Mouse (Mus musculus) kidney, adult 2 months (tissue): ENCODE measurements around the gene Susd3. TPM values are rescaled to one million over a fixed set of nuclear protein-coding genes. Genes with fewer than 3 reads are reported as not detected.

Source experiments
- DNase-seq: peaks from one replicate; pipeline ENCODE4 v3.0.0; 2021
- H3K27ac ChIP-seq: fragments of 200-500 bp; 2 replicates; pipeline ENCODE4 v1.5.1; 2012; ENCODE audit warnings: low read depth, low read length, control low read depth, inconsistent platforms; ENCODE audit not compliant: insufficient read depth
- H3K27me3 ChIP-seq: fragments of 200-500 bp; replicated peaks from 2 replicates; pipeline ENCODE4 v1.6.1; 2012; ENCODE audit warnings: mild to moderate bottlenecking, moderate library complexity, low read length, inconsistent platforms; ENCODE audit not compliant: control insufficient read depth, insufficient read depth
- H3K36me3 ChIP-seq: fragments of 200-500 bp; 2 replicates; pipeline ENCODE4 v1.6.1; 2012; ENCODE audit warnings: mild to moderate bottlenecking, moderate library complexity, low read length, inconsistent platforms; ENCODE audit not compliant: control insufficient read depth, insufficient read depth
- H3K4me1 ChIP-seq: fragments of 200-500 bp; 2 replicates; pipeline ENCODE4 v1.6.1; 2011; ENCODE audit warnings: low read length; ENCODE audit not compliant: control insufficient read depth, insufficient read depth
- H3K4me3 ChIP-seq: fragments of 200-500 bp; 2 replicates; pipeline ENCODE4 v1.5.1; 2011; ENCODE audit warnings: mild to moderate bottlenecking, low read depth, low read length, control low read depth; ENCODE audit not compliant: insufficient read depth
- CTCF ChIP-seq: fragments of 200-500 bp; conservative IDR thresholded peaks from 2 replicates; pipeline ENCODE4 v1.5.1; 2011; ENCODE audit warnings: low read depth, mild to moderate bottlenecking, control low read depth, low read length, moderate library complexity, mixed read lengths; ENCODE audit not compliant: insufficient read depth, insufficient read length
- POLR2A ChIP-seq: fragments of 200-500 bp; IDR thresholded peaks from one replicate; pipeline ENCODE4 v1.6.1; 2011; ENCODE audit warnings: low read depth, low read length, control low read depth
- WGBS: fragments of 180-500 bp; shearing (Covaris S2); methylation state at CpG from one replicate; pipeline ENCODE4 v1.1.7; 2018; 5-methylcytosine and 5-hydroxymethylcytosine counted together
- polyA plus RNA-seq: library from polyadenylated mRNA; depleted of rRNA; stranded (reverse); fragments of >200 nt; gene quantifications from 2 replicates; pipeline ENCODE4 v1.2.3, GENCODE M21; 2012; rRNA removed

Gene Susd3
- 50.1 and 62.3 TPM in 2 replicates for polyA plus RNA-seq

DNA sequence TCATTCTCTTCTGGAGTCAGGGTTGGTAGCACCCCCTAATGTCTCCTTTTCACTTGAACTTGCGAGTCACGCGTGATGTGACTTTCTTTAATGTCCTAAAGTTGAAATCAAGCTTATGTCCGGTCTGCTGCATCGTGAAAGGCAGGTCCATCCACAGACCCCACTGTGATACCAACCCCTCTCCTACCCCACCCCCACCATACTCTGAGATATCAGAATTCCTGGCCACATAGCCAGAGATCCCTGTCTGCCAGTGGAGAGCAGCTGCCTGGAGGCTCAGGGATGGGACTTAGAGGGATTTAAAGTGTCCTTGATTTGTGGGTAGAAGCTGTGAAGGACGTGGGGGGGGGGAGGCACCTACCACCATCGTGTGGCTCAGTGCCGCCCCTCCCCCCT, at the start of gene Susd3:
Gene Susd3, minus strand, starts transcription at position 240 of the 396 bp plus-strand sequence.
- WGBS = 19% methylated on average over 7 of the region's 8 CpGs
- Histone ChIP-seq H3K36me3 (no peaks in the 10 kb centered on the region), H3K27ac (peak within 1 kb of the TSS; percentile 82), H3K4me3 (peak within 1 kb of the TSS; percentile 82), H3K27me3 (no peaks in the 10 kb centered on the region), H3K4me1 (peaks cover 20% of the 10 kb centered on the region; the same call in 1 of the 2 replicates)
- TF ChIP-seq CTCF (no peak), POLR2A (no peak)
- DNase-seq = no peak

- TF ChIP-seq POLR2A = no peak
- no peak for TF ChIP-seq CTCF
- Histone ChIP-seq H3K27me3 (no peaks in the 10 kb centered on the region), H3K4me3 (no peak overlapping the region), H3K27ac (no peak overlapping the region), H3K36me3 (no peaks in the 10 kb centered on the region), H3K4me1 (peaks cover 14% of the 10 kb centered on the region)
- no peak for DNase-seq
- WGBS = 94% methylated on average over 7 of the region's 7 CpGs
Observed at GRCm38 (mm10) chr13:49296270-49296669, 47.8 kb upstream of the Susd3 start.

GRCm38 (mm10) chr13:49294108-49294507, 45.6 kb upstream of the Susd3 start:
- DNase-seq = no peak
- Histone ChIP-seq H3K4me3 (no peak overlapping the region), H3K4me1 (peaks cover 10% of the 10 kb centered on the region), H3K27me3 (no peaks in the 10 kb centered on the region), H3K27ac (no peak overlapping the region), H3K36me3 (no peaks in the 10 kb centered on the region)
- 77% methylated on average over 9 of the region's 9 CpGs for WGBS
- TF ChIP-seq CTCF (no peak), POLR2A (no peak)

- Histone ChIP-seq H3K4me1 (no peaks in the 10 kb centered on the region), H3K27ac (no peak overlapping the region), H3K36me3 (no peaks in the 10 kb centered on the region), H3K4me3 (no peak overlapping the region), H3K27me3 (no peaks in the 10 kb centered on the region)
- TF ChIP-seq POLR2A (no peak), CTCF (no peak)
- WGBS = 89% methylated on average over 6 of the region's 6 CpGs
- no peak for DNase-seq
Observed at GRCm38 (mm10) chr13:49291949-49292348, 43.4 kb upstream of the Susd3 start.

DNA sequence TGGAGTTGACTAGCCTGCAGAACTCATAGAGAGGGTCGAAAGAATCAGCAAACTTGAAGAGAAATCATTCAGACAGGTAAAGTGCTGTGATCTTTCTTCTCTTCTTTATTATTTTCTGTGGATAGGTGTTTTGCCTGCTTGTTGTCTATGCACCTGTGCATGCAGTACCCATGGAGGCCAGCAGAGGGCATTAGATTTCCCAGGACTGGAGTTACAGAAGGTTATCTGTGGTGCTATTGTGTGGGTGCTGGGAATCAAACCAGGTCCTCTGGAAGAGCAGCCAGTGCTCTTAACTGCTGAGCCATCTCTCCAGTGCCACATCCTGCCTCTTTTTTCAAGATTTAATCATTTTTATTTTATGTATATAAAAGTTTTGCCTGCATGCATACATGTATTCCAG, 42.9 kb upstream of the Susd3 start:
- no peaks in the 10 kb centered on the region for H3K4me1 ChIP-seq
- H3K4me3 ChIP-seq = no peak overlapping the region
- peak; percentile 32 for DNase-seq
- no peak overlapping the region for H3K27ac ChIP-seq
- TF ChIP-seq POLR2A (no peak), CTCF (peak; percentile 44)
- 64% methylated on average over 1 of the region's 1 CpGs for WGBS
- H3K27me3 ChIP-seq = no peaks in the 10 kb centered on the region
- no peaks in the 10 kb centered on the region for H3K36me3 ChIP-seq

DNA sequence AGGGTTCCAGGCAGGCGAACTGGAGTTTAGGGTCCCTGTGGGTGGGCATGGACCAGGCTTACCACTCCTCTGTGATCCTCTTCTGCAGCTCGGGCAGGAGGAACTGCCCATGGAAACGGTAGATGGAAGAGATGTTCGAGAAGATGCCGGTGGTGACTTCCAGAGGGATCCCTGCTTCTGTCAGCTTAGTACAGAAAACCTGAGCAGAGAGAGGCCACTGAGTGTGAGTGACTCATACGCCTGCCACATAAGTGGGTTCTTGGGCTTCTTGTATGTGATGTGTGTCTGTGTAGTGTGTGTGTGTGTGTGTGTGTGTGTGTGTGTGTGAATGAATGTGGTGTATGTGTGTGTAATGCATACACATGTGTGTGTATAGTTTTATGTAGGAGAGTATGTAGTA, 38.7 kb upstream of the Susd3 start:
- WGBS = 96% methylated on average over 6 of the region's 6 CpGs

GRCm38 (mm10) chr13:49286750-49287149, 38.2 kb upstream of the Susd3 start:
- Histone ChIP-seq H3K36me3 (no peaks in the 10 kb centered on the region), H3K4me3 (no peak overlapping the region), H3K27ac (no peak overlapping the region), H3K4me1 (no peaks in the 10 kb centered on the region), H3K27me3 (no peaks in the 10 kb centered on the region)
- DNase-seq = no peak
- TF ChIP-seq CTCF (no peak), POLR2A (no peak)
- WGBS = 87% methylated on average over 3 of the region's 3 CpGs

More for the DNA sequence above, 38.7 kb upstream of the Susd3 start:
- no peak overlapping the region for H3K27ac ChIP-seq
- TF ChIP-seq CTCF (no peak), POLR2A (no peak)
- no peak for DNase-seq
- no peaks in the 10 kb centered on the region for H3K27me3 ChIP-seq
- H3K36me3 ChIP-seq = no peaks in the 10 kb centered on the region
- H3K4me3 ChIP-seq = no peak overlapping the region
- H3K4me1 ChIP-seq = no peaks in the 10 kb centered on the region

DNA sequence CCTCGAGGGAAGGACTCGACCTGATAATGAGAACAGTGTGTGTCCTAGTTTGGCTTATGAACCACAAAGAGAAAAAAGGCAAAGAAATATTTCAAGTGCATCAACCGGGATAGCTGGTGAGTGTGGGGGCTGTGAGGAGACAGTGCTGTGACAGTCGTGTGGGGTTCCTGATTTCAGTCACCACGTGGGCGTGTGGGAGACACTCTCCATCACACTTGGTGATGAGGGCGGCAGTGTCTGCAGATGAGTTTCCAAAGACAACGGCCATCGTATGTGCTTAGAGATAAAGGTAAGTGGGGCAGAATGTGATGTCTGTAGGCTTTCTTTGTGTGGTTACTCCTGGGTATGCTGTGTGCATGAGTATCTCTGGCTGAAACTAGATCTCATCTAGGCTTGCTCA, 35.2 kb upstream of the Susd3 start:
- H3K4me3 ChIP-seq = no peak overlapping the region

More for the DNA sequence above, 35.2 kb upstream of the Susd3 start:
- no peaks in the 10 kb centered on the region for H3K27me3 ChIP-seq
- no peak for DNase-seq
- H3K36me3 ChIP-seq = no peaks in the 10 kb centered on the region
- WGBS = 69% methylated on average over 9 of the region's 9 CpGs
- no peaks in the 10 kb centered on the region for H3K4me1 ChIP-seq
- no peak overlapping the region for H3K27ac ChIP-seq
- TF ChIP-seq CTCF = no peak
- TF ChIP-seq POLR2A = no peak
